Mouse (Mus musculus): ENCODE results near the gene Smyd4. TPM values are rescaled to one million over a fixed set of nuclear protein-coding genes. Genes with fewer than 3 reads are reported as not detected.

Gene Smyd4
- polyA plus RNA-seq, 1 experiment from 2014 or later: 12.0 TPM

DNA sequence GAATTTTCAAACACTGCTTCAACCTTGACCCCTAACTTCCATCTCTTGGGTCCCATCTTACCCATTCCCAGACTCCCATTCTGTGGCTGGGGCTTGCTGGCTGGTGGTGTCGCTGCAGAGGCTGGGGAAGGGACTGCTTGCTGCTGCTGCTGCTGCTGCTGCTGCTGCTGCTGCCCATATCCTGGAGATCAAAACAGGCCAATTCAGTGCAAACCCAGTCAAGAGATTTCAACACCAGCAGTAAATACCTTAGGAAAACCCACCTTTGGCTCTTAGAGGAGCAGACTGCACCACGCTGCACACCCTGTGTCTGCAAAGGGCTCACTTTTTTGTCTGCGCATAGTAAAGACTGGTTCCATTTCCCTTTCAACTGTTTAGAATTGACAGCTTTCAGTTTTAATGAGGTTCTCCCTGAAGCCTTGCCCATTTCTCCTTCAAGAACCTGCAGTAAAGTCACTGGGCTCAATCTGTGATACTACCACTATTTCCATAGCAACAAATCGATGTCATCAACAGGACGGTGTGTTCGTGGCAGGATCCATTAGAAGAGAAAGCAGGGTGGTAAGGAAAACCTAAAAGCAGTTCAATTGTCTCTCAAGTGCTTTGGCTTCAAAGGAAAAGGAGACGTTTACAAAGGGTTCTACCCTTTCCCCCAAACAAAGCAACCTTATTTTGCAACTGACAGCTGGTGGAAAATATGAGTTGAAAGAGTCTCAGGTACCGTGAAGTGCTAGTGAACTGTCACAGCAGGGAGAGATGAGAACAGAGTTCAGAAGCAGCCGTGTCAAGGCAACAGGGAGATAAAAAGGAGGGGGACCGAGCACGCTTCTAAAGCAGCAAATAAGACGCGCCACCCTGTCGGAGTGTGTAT, 29.6 kb upstream of the Smyd4 start:
- Histone ChIP-seq H3K9me3 (ENCODE audit: control insufficient read depth, low read length) (no peaks in the 10 kb centered on the region), H3K36me3 (ENCODE audit: control insufficient read depth, insufficient read depth, low read length) (peaks cover 23% of the 10 kb centered on the region), H3K9ac (replicated peaks; ENCODE audit: low read length) (no peak overlapping the region), H3K4me3 (replicated peaks; ENCODE audit: low read depth, low read length) (no peak overlapping the region), H3K27me3 (ENCODE audit: control insufficient read depth, insufficient read depth, low read length) (no peaks in the 10 kb centered on the region), H3K27ac (replicated peaks; ENCODE audit: low read depth, low read length) (peak overlapping the region; percentile 58), H3K4me1 (ENCODE audit: control insufficient read depth, insufficient read depth, low read length) (peaks cover 9% of the 10 kb centered on the region), H3K4me2 (ENCODE audit: low read length) (peak overlapping the region; percentile 14; the same call in 1 of the 2 replicates)
- DNase-seq (peak; percentile 55), ATAC-seq (ENCODE audit: low FRiP score, low TSS enrichment) (no peak)
- WGBS: 54% methylated on average over 14 of the region's 14 CpGs

DNA sequence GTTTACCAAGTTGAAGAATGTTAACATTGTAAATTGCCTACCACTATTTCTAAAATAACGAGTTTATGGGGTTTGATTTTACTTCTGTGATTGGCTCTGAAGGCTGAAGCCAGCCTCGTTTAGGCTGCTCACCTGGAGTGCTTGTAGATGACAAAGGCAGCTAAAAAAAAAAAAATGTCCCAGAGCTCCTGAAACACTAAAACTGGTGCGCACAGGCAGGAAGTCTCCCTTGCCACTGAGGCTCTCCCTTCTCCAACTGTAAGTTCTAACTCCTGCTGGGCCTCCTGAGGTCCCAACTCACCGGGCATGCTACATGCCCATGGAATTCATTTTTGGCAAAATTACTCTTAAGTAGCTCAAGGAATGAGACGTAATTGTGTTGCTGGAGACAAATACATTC, 29.0 kb upstream of the Smyd4 start:
- no peak overlapping the region for H3K4me3 ChIP-seq (replicated peaks; ENCODE audit: low read depth, low read length)
- no peak for ATAC-seq (ENCODE audit: low FRiP score, low TSS enrichment)
- DNase-seq: no peak
- peaks cover 17% of the 10 kb centered on the region; the same call in 1 of the 2 replicates for H3K36me3 ChIP-seq (ENCODE audit: control insufficient read depth, insufficient read depth, low read length)
- H3K9ac ChIP-seq (replicated peaks; ENCODE audit: low read length): no peak overlapping the region
- no peak overlapping the region for H3K4me2 ChIP-seq (ENCODE audit: low read length)
- H3K4me1 ChIP-seq (ENCODE audit: control insufficient read depth, insufficient read depth, low read length): peaks cover 9% of the 10 kb centered on the region
- H3K27ac ChIP-seq (replicated peaks; ENCODE audit: low read depth, low read length): peak overlapping the region; percentile 58
- no peaks in the 10 kb centered on the region for H3K9me3 ChIP-seq (ENCODE audit: control insufficient read depth, low read length)
- WGBS: 70% methylated on average over 5 of the region's 5 CpGs
- no peaks in the 10 kb centered on the region for H3K27me3 ChIP-seq (ENCODE audit: control insufficient read depth, insufficient read depth, low read length)

DNA sequence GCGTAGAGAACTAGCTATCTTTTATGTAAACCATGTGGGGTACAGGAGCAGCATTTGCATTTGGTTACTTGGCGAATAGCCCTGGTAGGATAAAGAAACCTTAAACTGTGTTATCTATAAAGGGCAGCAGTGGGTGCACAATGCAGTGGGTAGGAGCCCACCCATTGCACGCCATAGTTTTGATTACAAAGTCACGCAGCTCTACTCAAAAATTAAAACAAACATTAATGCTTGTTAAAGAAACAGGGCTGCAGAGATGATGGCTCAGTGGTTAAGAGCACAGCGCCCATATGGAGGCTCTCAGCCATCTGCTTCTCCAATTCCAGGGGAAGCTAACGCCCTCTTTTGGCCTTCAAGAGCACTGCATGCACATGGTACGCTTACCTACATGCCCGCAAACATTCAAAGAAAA, 24.9 kb upstream of the Smyd4 start:
- H3K4me3 ChIP-seq (replicated peaks; ENCODE audit: low read depth, low read length): no peak overlapping the region
- no peaks in the 10 kb centered on the region for H3K9me3 ChIP-seq (ENCODE audit: control insufficient read depth, low read length)
- peaks cover 6% of the 10 kb centered on the region for H3K4me1 ChIP-seq (ENCODE audit: control insufficient read depth, insufficient read depth, low read length)
- peaks cover 2% of the 10 kb centered on the region; the same call in 1 of the 2 replicates for H3K36me3 ChIP-seq (ENCODE audit: control insufficient read depth, insufficient read depth, low read length)
- ATAC-seq (ENCODE audit: low FRiP score, low TSS enrichment) (no peak), DNase-seq (no peak)
- WGBS: 81% methylated on average over 8 of the region's 8 CpGs
- H3K4me2 ChIP-seq (ENCODE audit: low read length): no peak overlapping the region
- no peaks in the 10 kb centered on the region for H3K27me3 ChIP-seq (ENCODE audit: control insufficient read depth, insufficient read depth, low read length)
- H3K9ac ChIP-seq (replicated peaks; ENCODE audit: low read length): no peak overlapping the region
- no peak overlapping the region for H3K27ac ChIP-seq (replicated peaks; ENCODE audit: low read depth, low read length)

DNA sequence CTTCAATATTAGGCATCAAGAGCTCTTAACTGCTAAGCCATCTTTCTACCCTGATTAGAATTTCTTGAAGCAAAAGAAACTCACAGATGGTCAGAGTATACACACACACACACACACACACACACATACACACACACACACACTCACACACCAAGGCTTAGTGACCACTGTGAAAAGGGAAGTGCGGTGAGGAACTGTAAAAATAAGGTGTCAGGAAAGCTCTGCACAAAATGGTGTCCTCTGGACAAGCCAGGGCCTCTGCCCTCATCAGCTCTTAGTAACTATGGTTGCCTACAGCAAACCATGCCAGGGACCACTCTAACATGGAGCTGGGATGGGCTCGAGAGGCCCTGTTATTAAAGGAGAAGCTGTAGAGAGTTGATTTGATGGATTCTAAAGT, 23.8 kb upstream of the Smyd4 start:
- no peaks in the 10 kb centered on the region for H3K9me3 ChIP-seq (ENCODE audit: control insufficient read depth, low read length)
- H3K36me3 ChIP-seq (ENCODE audit: control insufficient read depth, insufficient read depth, low read length): peaks cover 3% of the 10 kb centered on the region; the same call in 1 of the 2 replicates
- H3K4me3 ChIP-seq (replicated peaks; ENCODE audit: low read depth, low read length): no peak overlapping the region
- no peak for ATAC-seq (ENCODE audit: low FRiP score, low TSS enrichment)
- no peaks in the 10 kb centered on the region; the same call in 1 of the 2 replicates for H3K4me1 ChIP-seq (ENCODE audit: control insufficient read depth, insufficient read depth, low read length)
- 95% methylated on average over 2 of the region's 2 CpGs for WGBS
- H3K9ac ChIP-seq (replicated peaks; ENCODE audit: low read length): no peak overlapping the region
- no peak overlapping the region for H3K27ac ChIP-seq (replicated peaks; ENCODE audit: low read depth, low read length)
- no peak overlapping the region for H3K4me2 ChIP-seq (ENCODE audit: low read length)
- H3K27me3 ChIP-seq (ENCODE audit: control insufficient read depth, insufficient read depth, low read length): no peaks in the 10 kb centered on the region
- DNase-seq: no peak

DNA sequence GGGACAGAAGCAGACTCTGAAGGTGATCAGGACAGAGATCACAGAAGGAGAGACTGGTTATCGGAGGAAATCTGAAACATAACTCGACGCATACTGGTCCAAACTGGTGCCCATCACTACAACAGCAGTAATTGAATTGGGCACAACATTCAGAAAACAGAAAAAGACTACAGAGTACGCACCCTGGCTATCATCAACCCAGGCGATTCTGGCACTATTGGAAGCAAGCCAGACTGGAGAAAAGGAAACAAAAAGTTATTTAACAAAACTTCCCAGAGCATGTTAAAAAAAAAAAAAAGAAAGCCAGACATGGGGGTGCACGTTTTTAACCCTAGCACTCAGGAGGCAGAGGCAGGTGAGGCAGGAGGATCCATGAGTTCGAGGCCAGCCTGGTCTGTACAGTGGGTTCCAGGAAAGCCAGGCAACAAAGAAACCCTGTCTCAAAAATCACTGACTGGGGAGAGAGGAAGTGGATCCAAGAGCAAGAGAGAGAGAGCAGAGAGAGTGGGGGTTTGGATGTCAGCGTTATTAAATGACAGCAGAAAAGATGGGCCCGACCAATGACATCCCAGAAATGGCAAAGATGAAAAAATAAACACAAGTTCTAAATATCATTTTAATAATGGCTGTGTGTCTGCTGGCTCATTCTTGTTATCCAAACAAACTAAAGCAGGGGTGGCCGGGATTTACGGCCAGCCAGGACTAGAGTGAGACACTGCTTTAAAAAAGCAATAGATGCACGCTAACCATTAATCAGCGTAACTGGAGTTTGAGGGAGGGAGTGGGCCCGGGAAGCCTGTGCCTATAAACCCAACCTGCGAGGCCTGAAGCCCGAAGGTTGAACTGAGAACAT, 22.9 kb upstream of the Smyd4 start:
- DNase-seq (no peak), ATAC-seq (ENCODE audit: low FRiP score, low TSS enrichment) (no peak)
- Histone ChIP-seq H3K4me1 (ENCODE audit: control insufficient read depth, insufficient read depth, low read length) (no peaks in the 10 kb centered on the region), H3K27ac (replicated peaks; ENCODE audit: low read depth, low read length) (no peak overlapping the region), H3K4me2 (ENCODE audit: low read length) (no peak overlapping the region), H3K9ac (replicated peaks; ENCODE audit: low read length) (no peak overlapping the region), H3K27me3 (ENCODE audit: control insufficient read depth, insufficient read depth, low read length) (no peaks in the 10 kb centered on the region), H3K36me3 (ENCODE audit: control insufficient read depth, insufficient read depth, low read length) (peaks cover 3% of the 10 kb centered on the region; the same call in 1 of the 2 replicates), H3K4me3 (replicated peaks; ENCODE audit: low read depth, low read length) (no peak overlapping the region), H3K9me3 (ENCODE audit: control insufficient read depth, low read length) (no peaks in the 10 kb centered on the region)
- 86% methylated on average over 16 of the region's 16 CpGs for WGBS

DNA sequence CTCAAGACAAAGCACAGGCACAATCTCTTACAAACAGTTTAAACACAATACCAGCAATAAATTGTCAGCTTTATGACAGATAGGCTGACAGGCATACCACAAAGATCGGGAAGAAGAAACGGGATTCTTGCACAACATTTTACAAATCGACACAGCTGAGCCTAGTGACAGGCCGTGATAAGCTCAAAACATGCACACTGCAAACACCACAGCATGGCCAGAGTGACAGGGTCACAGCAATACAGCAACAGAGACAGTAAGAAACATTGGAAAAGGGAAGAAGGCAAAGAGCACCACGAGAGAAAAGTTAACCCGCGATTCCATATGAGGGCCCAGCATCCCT, 22.3 kb upstream of the Smyd4 start:
- H3K27ac ChIP-seq (replicated peaks; ENCODE audit: low read depth, low read length): no peak overlapping the region

DNA sequence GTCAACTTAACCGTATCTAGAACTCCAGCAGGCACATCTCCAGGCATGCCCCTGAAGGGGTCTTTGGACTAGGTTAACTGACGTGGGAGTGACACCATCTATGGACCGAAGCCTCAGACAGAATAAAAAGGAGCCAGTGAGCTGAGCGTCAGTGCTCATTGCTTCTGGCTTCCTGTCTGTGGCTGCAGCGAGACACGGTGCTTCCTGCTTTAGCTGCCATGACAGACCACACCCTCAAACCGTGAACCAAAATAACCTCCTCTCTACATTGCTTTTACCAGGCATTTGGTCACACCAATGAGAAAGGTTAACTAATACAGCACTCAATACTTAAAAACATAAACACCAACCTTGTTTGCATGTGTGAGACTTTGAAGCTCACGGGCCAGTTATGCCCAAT, 11.6 kb upstream of the Smyd4 start:
- Histone ChIP-seq H3K27me3 (ENCODE audit: control insufficient read depth, insufficient read depth, low read length) (no peaks in the 10 kb centered on the region), H3K27ac (replicated peaks; ENCODE audit: low read depth, low read length) (no peak overlapping the region), H3K4me3 (replicated peaks; ENCODE audit: low read depth, low read length) (no peak overlapping the region), H3K9ac (replicated peaks; ENCODE audit: low read length) (no peak overlapping the region), H3K36me3 (ENCODE audit: control insufficient read depth, insufficient read depth, low read length) (peaks cover 30% of the 10 kb centered on the region), H3K9me3 (ENCODE audit: control insufficient read depth, low read length) (no peaks in the 10 kb centered on the region), H3K4me1 (ENCODE audit: control insufficient read depth, insufficient read depth, low read length) (no peaks in the 10 kb centered on the region), H3K4me2 (ENCODE audit: low read length) (no peak overlapping the region)
- ATAC-seq (ENCODE audit: low FRiP score, low TSS enrichment): no peak
- no peak for DNase-seq
- WGBS: 91% methylated on average over 8 of the region's 8 CpGs

More for the DNA sequence above, 22.3 kb upstream of the Smyd4 start:
- H3K9me3 ChIP-seq (ENCODE audit: control insufficient read depth, low read length): no peaks in the 10 kb centered on the region
- 87% methylated on average over 7 of the region's 7 CpGs for WGBS
- no peak overlapping the region for H3K4me3 ChIP-seq (replicated peaks; ENCODE audit: low read depth, low read length)
- DNase-seq (no peak), ATAC-seq (ENCODE audit: low FRiP score, low TSS enrichment) (no peak)
- H3K27me3 ChIP-seq (ENCODE audit: control insufficient read depth, insufficient read depth, low read length): no peaks in the 10 kb centered on the region
- no peak overlapping the region for H3K4me2 ChIP-seq (ENCODE audit: low read length)
- no peaks in the 10 kb centered on the region for H3K4me1 ChIP-seq (ENCODE audit: control insufficient read depth, insufficient read depth, low read length)
- peaks cover 3% of the 10 kb centered on the region; the same call in 1 of the 2 replicates for H3K36me3 ChIP-seq (ENCODE audit: control insufficient read depth, insufficient read depth, low read length)
- H3K9ac ChIP-seq (replicated peaks; ENCODE audit: low read length): no peak overlapping the region

DNA sequence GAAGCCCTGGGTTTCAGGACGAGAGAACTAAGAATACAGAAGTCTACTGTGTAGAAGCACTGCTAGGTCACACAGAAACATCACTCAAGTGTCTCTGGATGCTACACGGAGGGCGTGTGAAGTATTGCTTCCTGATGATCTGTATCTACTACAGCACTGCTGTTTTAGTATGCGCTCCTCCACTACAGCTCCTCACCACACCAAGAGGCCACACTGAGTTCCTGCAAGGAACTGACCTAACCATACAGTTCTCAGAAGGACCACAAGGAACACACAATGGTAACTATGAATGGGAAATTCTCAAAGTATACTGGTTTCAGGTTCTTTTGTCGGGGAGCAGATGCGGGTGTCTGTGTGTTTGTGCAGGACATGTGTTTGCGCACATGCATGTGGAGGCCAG, 11.0 kb upstream of the Smyd4 start:
- no peak for ATAC-seq (ENCODE audit: low FRiP score, low TSS enrichment)
- Histone ChIP-seq H3K9ac (replicated peaks; ENCODE audit: low read length) (no peak overlapping the region), H3K4me2 (ENCODE audit: low read length) (no peak overlapping the region), H3K36me3 (ENCODE audit: control insufficient read depth, insufficient read depth, low read length) (peaks cover 30% of the 10 kb centered on the region), H3K4me1 (ENCODE audit: control insufficient read depth, insufficient read depth, low read length) (no peaks in the 10 kb centered on the region), H3K27me3 (ENCODE audit: control insufficient read depth, insufficient read depth, low read length) (no peaks in the 10 kb centered on the region), H3K4me3 (replicated peaks; ENCODE audit: low read depth, low read length) (no peak overlapping the region), H3K9me3 (ENCODE audit: control insufficient read depth, low read length) (no peaks in the 10 kb centered on the region), H3K27ac (replicated peaks; ENCODE audit: low read depth, low read length) (no peak overlapping the region)
- WGBS: 97% methylated on average over 7 of the region's 7 CpGs
- DNase-seq: no peak

Data from midbrain, embryonic 14.5 days (tissue).